Mouse (Mus musculus): ENCODE data around the gene Spag16.

Spag16 gene

GRCm38 (mm10) chr1:70104683-70105082, 277.9 kb downstream of the Spag16 start:
- DNase-seq = no peak

- DNase-seq = no peak
Measured at GRCm38 (mm10) chr1:70116212-70116982, 289.6 kb downstream of the Spag16 start.

GRCm38 (mm10) chr1:70128035-70128434, 301.3 kb downstream of the Spag16 start:
- DNase-seq = peak in 1 of 2 experiments; percentile 36

- no peak for DNase-seq
Measured at GRCm38 (mm10) chr1:70135547-70135946, 308.8 kb downstream of the Spag16 start.

GRCm38 (mm10) chr1:70165343-70166158, 338.8 kb downstream of the Spag16 start:
- DNase-seq = no peak

- no peak for DNase-seq
Measured at GRCm38 (mm10) chr1:70180123-70180741, 353.5 kb downstream of the Spag16 start.

- DNase-seq = no peak
Measured at GRCm38 (mm10) chr1:70264815-70265214, 438.0 kb downstream of the Spag16 start.

- no peak for DNase-seq
Measured at GRCm38 (mm10) chr1:70265920-70266505, 439.2 kb downstream of the Spag16 start.

GRCm38 (mm10) chr1:70270139-70270538, 443.4 kb downstream of the Spag16 start:
- peak in 1 of 2 experiments; percentile 26 for DNase-seq

- no peak for DNase-seq
Measured at GRCm38 (mm10) chr1:70272753-70273152, 446.0 kb downstream of the Spag16 start.

GRCm38 (mm10) chr1:70279296-70279695, 452.5 kb downstream of the Spag16 start:
- DNase-seq = no peak

- no peak for DNase-seq
Measured at GRCm38 (mm10) chr1:70283388-70283787, 456.6 kb downstream of the Spag16 start.

- DNase-seq = no peak
Measured at GRCm38 (mm10) chr1:70284140-70284539, 457.4 kb downstream of the Spag16 start.

- no peak for DNase-seq
Measured at GRCm38 (mm10) chr1:70316128-70316765, 489.5 kb downstream of the Spag16 start.

GRCm38 (mm10) chr1:70320951-70321350, 494.2 kb downstream of the Spag16 start:
- no peak for DNase-seq

- DNase-seq = no peak
Measured at GRCm38 (mm10) chr1:70346179-70346578, 519.4 kb downstream of the Spag16 start.

GRCm38 (mm10) chr1:70351371-70351770, 524.6 kb downstream of the Spag16 start:
- DNase-seq = no peak

GRCm38 (mm10) chr1:70354014-70354413, 527.2 kb downstream of the Spag16 start:
- no peak for DNase-seq

- DNase-seq = peak; percentile 59 to 74
Measured at GRCm38 (mm10) chr1:70371721-70372120, 545.0 kb downstream of the Spag16 start.

- no peak for DNase-seq
Measured at GRCm38 (mm10) chr1:70380096-70380495, 553.3 kb downstream of the Spag16 start.

- DNase-seq = no peak
Measured at GRCm38 (mm10) chr1:70442209-70443080, 615.7 kb downstream of the Spag16 start.

GRCm38 (mm10) chr1:70479864-70480263, 653.1 kb downstream of the Spag16 start:
- DNase-seq = no peak
